Mouse (Mus musculus): ENCODE results near the gene Tnni2. TPM values are rescaled to one million over a fixed set of nuclear protein-coding genes. Genes with fewer than 3 reads are reported as not detected.

Gene Tnni2
- total RNA-seq, 2 experiments from 2014 or later: not detected

- Histone ChIP-seq H3K4me3 (peak overlapping the region; percentile 18), H3K27ac (0 out of 2 replicates have a peak overlapping the region, but pooled peaks have one; percentile 28)
- TF ChIP-seq CTCF (conservative IDR thresholded peaks at IDR 0.05): no peak
- DNase-seq (ENCODE audit: low spot score in 2 of 2): no peak
These were observed 40.1 kb downstream of the Tnni2 start for GRCm38 (mm10) chr7:142481568-142482255.

- no peak overlapping the region for H3K4me3 ChIP-seq
- TF ChIP-seq CTCF (conservative IDR thresholded peaks at IDR 0.05): no peak
- no peak for DNase-seq (ENCODE audit: low spot score in 2 of 2)
- no peak overlapping the region for H3K27ac ChIP-seq
These were observed 40.6 kb downstream of the Tnni2 start for GRCm38 (mm10) chr7:142482256-142482609.

GRCm38 (mm10) chr7:142483136-142483535, 41.5 kb downstream of the Tnni2 start:
- Histone ChIP-seq H3K27ac (no peak overlapping the region), H3K4me3 (no peak overlapping the region)
- no peak for DNase-seq (ENCODE audit: low spot score in 2 of 2)
- TF ChIP-seq CTCF (conservative IDR thresholded peaks at IDR 0.05): no peak

- no peak overlapping the region for H3K4me3 ChIP-seq
- TF ChIP-seq CTCF (conservative IDR thresholded peaks at IDR 0.05): no peak
- H3K27ac ChIP-seq: no peak overlapping the region
- DNase-seq (ENCODE audit: low spot score in 2 of 2): no peak
These were observed 43.2 kb downstream of the Tnni2 start for GRCm38 (mm10) chr7:142484780-142485179.

- Histone ChIP-seq H3K4me3 (no peak overlapping the region), H3K27ac (no peak overlapping the region)
- no peak for DNase-seq (ENCODE audit: low spot score in 2 of 2)
- no peak for TF ChIP-seq CTCF (conservative IDR thresholded peaks at IDR 0.05)
These were observed 45.1 kb downstream of the Tnni2 start for GRCm38 (mm10) chr7:142486751-142487162.

- TF ChIP-seq CTCF (conservative IDR thresholded peaks at IDR 0.05): peak; percentile 86
- no peak overlapping the region for H3K27ac ChIP-seq
- peak; percentile 42 to 48 for DNase-seq (ENCODE audit: low spot score in 2 of 2)
- H3K4me3 ChIP-seq: no peak overlapping the region
These were observed 45.8 kb downstream of the Tnni2 start for GRCm38 (mm10) chr7:142487341-142487859.

GRCm38 (mm10) chr7:142488053-142488452, 46.4 kb downstream of the Tnni2 start:
- TF ChIP-seq CTCF (conservative IDR thresholded peaks at IDR 0.05): no peak
- Histone ChIP-seq H3K4me3 (no peak overlapping the region), H3K27ac (no peak overlapping the region)
- DNase-seq (ENCODE audit: low spot score in 2 of 2): no peak

- TF ChIP-seq CTCF (conservative IDR thresholded peaks at IDR 0.05): no peak
- DNase-seq (ENCODE audit: low spot score in 2 of 2): no peak
These were observed 51.9 kb downstream of the Tnni2 start for GRCm38 (mm10) chr7:142493535-142493934.

More at GRCm38 (mm10) chr7:142493535-142493934, 51.9 kb downstream of the Tnni2 start:
- Histone ChIP-seq H3K4me3 (no peak overlapping the region), H3K27ac (no peak overlapping the region)

Other genes with a start within 250 kb of the Tnni2 start
- not detected for gene Krtap5-3, start 240.4 kb upstream of the Tnni2 start, total RNA-seq (2021)
- not detected for gene Gm7579, start 229.9 kb upstream of the Tnni2 start, total RNA-seq (2021)
- gene Krtap5-5, start 211.8 kb upstream of the Tnni2 start, total RNA-seq (2021): not detected
- not detected for gene Gm40460, start 200.7 kb upstream of the Tnni2 start, total RNA-seq (2021)
- gene Gm2431, start 183.5 kb upstream of the Tnni2 start, total RNA-seq (2021): not detected
- not detected for gene Gm4559, start 167.4 kb upstream of the Tnni2 start, total RNA-seq (2021)
- not detected for gene Krtap5-1, start 144.7 kb upstream of the Tnni2 start, total RNA-seq (2021)
- gene Krtap5-4, start 138.3 kb upstream of the Tnni2 start, total RNA-seq (2021): not detected
- gene Ifitm10, start 68.1 kb upstream of the Tnni2 start, total RNA-seq (2021): 10 to 100 TPM; 35.3 to 38.6 TPM
- 1 to 10 TPM in 1 of 2 experiments, not detected in 1; 4.4 TPM for gene Gm49369, start 59.1 kb upstream of the Tnni2 start, total RNA-seq (2021)
- 100 to 1,000 TPM; 291 to 297 TPM for gene Ctsd, start 53.8 kb upstream of the Tnni2 start, total RNA-seq (2021)
- not detected for gene Syt8, start 7.0 kb upstream of the Tnni2 start, total RNA-seq (2021)
- 1 to 10 TPM; 1.4 to 1.7 TPM for gene Lsp1, start 19.0 kb downstream of the Tnni2 start, total RNA-seq (2021)
- gene Tnnt3, start 57.0 kb downstream of the Tnni2 start, total RNA-seq (2021): not detected
- gene Mrpl23, start 90.9 kb downstream of the Tnni2 start, total RNA-seq (2021): 1 to 10 TPM; 7.9 to 8.8 TPM
- gene Igf2, start 225.0 kb downstream of the Tnni2 start, total RNA-seq (2021): 10 to 100 TPM; 45.8 to 68.2 TPM
- not detected for gene Gm49394, start 228.1 kb downstream of the Tnni2 start, total RNA-seq (2021)